Mouse (Mus musculus): ENCODE results near the gene Nup205. TPM values are rescaled to one million over a fixed set of nuclear protein-coding genes. Genes with fewer than 3 reads are reported as not detected.

The Nup205 gene
- polyA plus RNA-seq, 1 experiment = 19.7 TPM

DNA sequence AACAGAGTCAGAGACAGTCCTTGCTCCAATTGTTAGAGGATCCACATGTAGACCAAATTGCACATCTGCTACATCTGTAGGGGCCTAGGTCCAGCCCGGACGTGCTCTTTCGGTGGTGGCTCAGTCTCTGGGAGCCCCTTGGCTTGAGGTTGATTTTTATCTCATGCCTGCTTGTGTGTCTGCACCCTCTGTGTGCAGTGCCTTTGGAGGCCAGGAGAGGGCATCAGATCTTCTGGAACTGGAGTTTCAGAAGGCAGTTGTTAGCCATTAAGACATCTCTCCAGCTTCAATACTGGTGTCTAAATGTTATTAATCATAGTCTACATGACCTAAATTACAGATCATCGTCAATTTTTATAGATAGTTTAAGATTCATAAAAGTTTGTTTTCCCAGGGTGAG lies 66.0 kb downstream of the Nup205 start:
- Histone ChIP-seq H3ac (ENCODE audit: control insufficient read depth, insufficient read length) (no peak overlapping the region), H3K36me3 (ENCODE audit: control insufficient read depth, insufficient read depth) (peaks cover 34% of the 10 kb centered on the region), H3K79me2 (ENCODE audit: control insufficient read depth, insufficient read depth) (no peaks in the 10 kb centered on the region), H3K27me3 (ENCODE audit: control insufficient read depth, insufficient read depth, insufficient read length) (no peaks in the 10 kb centered on the region), H3K4me2 (ENCODE audit: low read depth) (no peak overlapping the region), H3K4me3 (no peak overlapping the region)
- TF ChIP-seq POLR2A (IDR thresholded peaks at IDR 0.05; ENCODE audit: insufficient read length, low read depth) (no peak), MYOD1 (IDR thresholded peaks at IDR 0.05; ENCODE audit: control insufficient read depth in 1 of 3, insufficient read length in 2 of 3, low read depth in 2 of 3) (no peak), E2F4 (IDR thresholded peaks at IDR 0.05; ENCODE audit: insufficient read depth) (no peak), SRF (IDR thresholded peaks at IDR 0.05; ENCODE audit: control insufficient read depth, insufficient read length, low read depth) (no peak), CEBPB (IDR thresholded peaks at IDR 0.05; ENCODE audit: insufficient read depth, poor library complexity, severe bottlenecking) (no peak), USF1 (IDR thresholded peaks at IDR 0.05; ENCODE audit: low read depth) (no peak), TCF3 (IDR thresholded peaks at IDR 0.05; ENCODE audit: insufficient read length, low read depth) (no peak), MAX (IDR thresholded peaks at IDR 0.05; ENCODE audit: low read depth) (no peak), MYOG (IDR thresholded peaks at IDR 0.05; ENCODE audit: control insufficient read depth in 1 of 3, insufficient read depth in 1 of 3, insufficient read length in 2 of 3, low read depth in 2 of 3) (no peak), REST (IDR thresholded peaks at IDR 0.05; ENCODE audit: insufficient read depth, insufficient read length) (no peak), POLR2AphosphoS2 (IDR thresholded peaks at IDR 0.05; ENCODE audit: insufficient read length, low read depth) (no peak)

DNA sequence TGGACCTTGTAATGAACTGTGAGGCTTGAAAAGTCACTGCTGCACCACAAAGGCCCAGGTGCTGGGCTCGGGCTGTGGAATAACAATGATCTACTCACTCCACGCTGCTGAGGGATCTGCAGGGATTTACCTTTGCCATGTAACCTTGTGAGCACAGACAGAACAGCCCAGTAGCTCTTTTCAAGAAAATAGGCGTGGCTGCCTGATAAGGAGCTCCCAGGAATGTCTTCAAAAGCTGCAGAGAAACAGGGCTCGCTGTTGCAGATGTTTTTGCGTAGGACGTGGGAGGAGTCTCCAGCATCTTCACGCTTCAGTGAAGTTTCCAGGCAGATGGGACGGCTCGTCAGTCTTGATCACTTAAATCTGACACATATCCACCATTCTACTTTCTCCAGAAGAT lies 66.8 kb downstream of the Nup205 start:
- Histone ChIP-seq H3K4me3 (no peak overlapping the region), H3ac (ENCODE audit: control insufficient read depth, insufficient read length) (no peak overlapping the region), H3K79me2 (ENCODE audit: control insufficient read depth, insufficient read depth) (no peaks in the 10 kb centered on the region), H3K4me2 (ENCODE audit: low read depth) (no peak overlapping the region), H3K36me3 (ENCODE audit: control insufficient read depth, insufficient read depth) (peaks cover 34% of the 10 kb centered on the region), H3K27me3 (ENCODE audit: control insufficient read depth, insufficient read depth, insufficient read length) (no peaks in the 10 kb centered on the region)
- no peak for TF ChIP-seq POLR2AphosphoS2 (IDR thresholded peaks at IDR 0.05; ENCODE audit: insufficient read length, low read depth)
- no peak for TF ChIP-seq CEBPB (IDR thresholded peaks at IDR 0.05; ENCODE audit: insufficient read depth, poor library complexity, severe bottlenecking)
- no peak for TF ChIP-seq MAX (IDR thresholded peaks at IDR 0.05; ENCODE audit: low read depth)
- no peak for TF ChIP-seq MYOD1 (IDR thresholded peaks at IDR 0.05; ENCODE audit: control insufficient read depth in 1 of 3, insufficient read length in 2 of 3, low read depth in 2 of 3)
- TF ChIP-seq MYOG (IDR thresholded peaks at IDR 0.05; ENCODE audit: control insufficient read depth in 1 of 3, insufficient read depth in 1 of 3, insufficient read length in 2 of 3, low read depth in 2 of 3) = no peak
- no peak for TF ChIP-seq TCF12 (IDR thresholded peaks at IDR 0.05; ENCODE audit: insufficient read depth, poor library complexity, severe bottlenecking)
- TF ChIP-seq REST (IDR thresholded peaks at IDR 0.05; ENCODE audit: insufficient read depth, insufficient read length) = no peak
- no peak for TF ChIP-seq TCF3 (IDR thresholded peaks at IDR 0.05; ENCODE audit: insufficient read length, low read depth)
- no peak for TF ChIP-seq USF1 (IDR thresholded peaks at IDR 0.05; ENCODE audit: low read depth)
- no peak for TF ChIP-seq POLR2A (IDR thresholded peaks at IDR 0.05; ENCODE audit: insufficient read length, low read depth)
- TF ChIP-seq E2F4 (IDR thresholded peaks at IDR 0.05; ENCODE audit: insufficient read depth) = no peak
- no peak for TF ChIP-seq SRF (IDR thresholded peaks at IDR 0.05; ENCODE audit: control insufficient read depth, insufficient read length, low read depth)

DNA sequence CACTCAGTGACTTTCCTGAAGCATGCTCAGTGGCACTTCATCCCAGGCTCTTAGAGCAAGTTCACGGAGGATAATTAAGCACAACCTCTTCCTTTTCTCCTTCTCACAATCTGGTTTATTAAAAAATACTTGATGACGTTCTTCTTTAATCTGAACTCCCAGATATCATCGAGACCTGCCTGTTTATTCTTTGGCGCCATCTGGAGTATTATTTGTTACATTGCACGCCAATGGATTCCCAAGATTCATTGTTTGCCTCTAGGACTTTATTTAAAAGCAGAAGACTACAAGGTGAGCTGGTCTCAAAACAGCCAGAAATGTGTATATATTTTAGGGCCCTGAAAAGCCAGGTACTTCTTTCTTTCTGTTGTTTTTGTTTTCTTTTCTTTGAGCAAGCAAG lies 67.9 kb downstream of the Nup205 start:
- Histone ChIP-seq H3K36me3 (ENCODE audit: control insufficient read depth, insufficient read depth) (peaks cover 34% of the 10 kb centered on the region), H3K4me3 (no peak overlapping the region), H3ac (ENCODE audit: control insufficient read depth, insufficient read length) (no peak overlapping the region)

DNA sequence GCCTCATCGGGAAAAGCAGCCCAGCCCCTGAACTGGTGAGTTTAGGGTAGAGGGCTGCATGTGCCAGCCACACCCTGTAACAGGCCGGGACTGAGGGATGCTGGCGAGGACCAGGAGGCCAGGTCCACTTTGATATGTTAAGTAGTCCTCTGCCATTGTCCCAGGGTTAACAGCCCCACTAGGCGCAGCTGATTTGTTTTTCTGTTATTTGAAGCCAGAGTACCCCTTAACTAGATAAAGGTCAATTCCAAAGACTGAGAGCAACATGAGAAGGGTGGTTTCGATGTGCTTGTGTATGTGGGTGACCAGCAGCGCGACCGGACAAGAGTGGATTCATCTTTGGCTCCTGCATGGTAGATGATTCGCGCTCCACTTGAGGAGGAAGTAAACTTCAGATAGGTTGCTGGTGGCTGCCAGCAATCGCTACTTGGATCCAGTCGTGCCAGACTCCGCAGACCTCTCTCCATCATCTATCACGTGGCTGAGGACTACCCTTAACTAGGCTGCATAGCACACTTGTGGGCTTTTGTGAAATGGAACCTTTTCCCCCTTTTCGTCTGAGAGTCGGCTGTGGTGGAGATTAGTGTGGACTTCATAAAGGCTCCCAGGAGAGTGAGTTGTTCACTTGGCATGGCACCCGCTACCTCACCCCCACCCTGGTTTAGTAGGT lies 74.7 kb downstream of the Nup205 start:
- no peaks in the 10 kb centered on the region for H3K27me3 ChIP-seq (ENCODE audit: control insufficient read depth, insufficient read depth, insufficient read length)
- no peaks in the 10 kb centered on the region for H3K36me3 ChIP-seq (ENCODE audit: control insufficient read depth, insufficient read depth)
- peak overlapping the region; percentile 38 for H3ac ChIP-seq (ENCODE audit: control insufficient read depth, insufficient read length)
- peak overlapping the region; percentile 38 for H3K4me3 ChIP-seq
- peaks cover 32% of the 10 kb centered on the region for H3K79me2 ChIP-seq (ENCODE audit: control insufficient read depth, insufficient read depth)
- TF ChIP-seq TCF12 (IDR thresholded peaks at IDR 0.05; ENCODE audit: insufficient read depth, poor library complexity, severe bottlenecking) = no peak
- TF ChIP-seq MYOD1 (IDR thresholded peaks at IDR 0.05; ENCODE audit: control insufficient read depth in 1 of 3, insufficient read length in 2 of 3, low read depth in 2 of 3) = no peak
- no peak for TF ChIP-seq MYOG (IDR thresholded peaks at IDR 0.05; ENCODE audit: control insufficient read depth in 1 of 3, insufficient read depth in 1 of 3, insufficient read length in 2 of 3, low read depth in 2 of 3)
- TF ChIP-seq MAX (IDR thresholded peaks at IDR 0.05; ENCODE audit: low read depth) = no peak
- no peak for TF ChIP-seq REST (IDR thresholded peaks at IDR 0.05; ENCODE audit: insufficient read depth, insufficient read length)
- no peak for TF ChIP-seq POLR2A (IDR thresholded peaks at IDR 0.05; ENCODE audit: insufficient read length, low read depth)
- TF ChIP-seq CEBPB (IDR thresholded peaks at IDR 0.05; ENCODE audit: insufficient read depth, poor library complexity, severe bottlenecking) = no peak
- TF ChIP-seq TCF3 (IDR thresholded peaks at IDR 0.05; ENCODE audit: insufficient read length, low read depth) = no peak
- no peak for TF ChIP-seq USF1 (IDR thresholded peaks at IDR 0.05; ENCODE audit: low read depth)
- no peak for TF ChIP-seq E2F4 (IDR thresholded peaks at IDR 0.05; ENCODE audit: insufficient read depth)
- TF ChIP-seq SRF (IDR thresholded peaks at IDR 0.05; ENCODE audit: control insufficient read depth, insufficient read length, low read depth) = no peak
- TF ChIP-seq POLR2AphosphoS2 (IDR thresholded peaks at IDR 0.05; ENCODE audit: insufficient read length, low read depth) = no peak
- peak overlapping the region; percentile 21 for H3K4me2 ChIP-seq (ENCODE audit: low read depth)

More for the DNA sequence above, 67.9 kb downstream of the Nup205 start:
- Histone ChIP-seq H3K79me2 (ENCODE audit: control insufficient read depth, insufficient read depth) (no peaks in the 10 kb centered on the region), H3K27me3 (ENCODE audit: control insufficient read depth, insufficient read depth, insufficient read length) (no peaks in the 10 kb centered on the region), H3K4me2 (ENCODE audit: low read depth) (no peak overlapping the region)
- no peak for TF ChIP-seq USF1 (IDR thresholded peaks at IDR 0.05; ENCODE audit: low read depth)
